Mouse (Mus musculus) forebrain, embryonic 14.5 days (tissue): Measurements from ENCODE around the gene Cyp26c1. TPM values are rescaled to one million over a fixed set of nuclear protein-coding genes. Genes with fewer than 3 reads are reported as not detected.

ENCODE experiments used
- ATAC-seq: fragments of 200-750 bp; cut with Nextera tagmentation; 2 replicates; pipeline ENCODE4 v1.8.0; 2017; ENCODE audit warnings: mild to moderate bottlenecking, moderate library complexity
- DNase-seq: peaks from one replicate; pipeline ENCODE4 v3.0.0-alpha.2; 2015; ENCODE audit warnings: low spot score
- H3K27ac ChIP-seq: fragments of 300-500 bp; sonication (generic); 2 replicates; pipeline ENCODE4 v1.5.1; 2014; ENCODE audit warnings: low read depth, mild to moderate bottlenecking, control low read depth, low read length, moderate library complexity
- H3K27me3 ChIP-seq: fragments of 300-500 bp; sonication (generic); replicated peaks from 2 replicates; pipeline ENCODE4 v1.6.1; 2014; ENCODE audit warnings: low read length, control low read depth, mixed read lengths; ENCODE audit not compliant: control insufficient read depth, insufficient read depth
- H3K36me3 ChIP-seq: fragments of 300-500 bp; sonication (generic); 2 replicates; pipeline ENCODE4 v1.6.1; 2014; ENCODE audit warnings: low read length, control low read depth; ENCODE audit not compliant: control insufficient read depth, insufficient read depth
- H3K4me1 ChIP-seq: fragments of 300-500 bp; sonication (generic); 2 replicates; pipeline ENCODE4 v1.6.1; 2014; ENCODE audit warnings: antibody characterized with exemption, low read length, control low read depth; ENCODE audit not compliant: control insufficient read depth, insufficient read depth
- H3K4me2 ChIP-seq: fragments of 300-500 bp; sonication (generic); 2 replicates; pipeline ENCODE4 v1.6.1; 2014; ENCODE audit warnings: mild to moderate bottlenecking, control low read depth, low read length
- H3K4me3 ChIP-seq: fragments of 300-500 bp; sonication (generic); 2 replicates; pipeline ENCODE4 v1.5.1; 2014; ENCODE audit warnings: low read depth, low read length, control low read depth
- H3K9ac ChIP-seq: fragments of 300-500 bp; sonication (generic); 2 replicates; pipeline ENCODE4 v1.6.1; 2014; ENCODE audit warnings: mild to moderate bottlenecking, low read length, control low read depth, moderate library complexity
- H3K9me3 ChIP-seq: fragments of 300-500 bp; sonication (generic); replicated peaks from 2 replicates; pipeline ENCODE4 v1.6.1; 2016; ENCODE audit warnings: low read length, control low read depth, mixed read lengths; ENCODE audit not compliant: control insufficient read depth
- WGBS: fragments of 180-500 bp; shearing (Covaris S2); extraction: QIAGEN DNeasy Blood & Tissue Kit; methylation state at CpG from one replicate; pipeline ENCODE4 v1.1.7; 2014; 5-methylcytosine and 5-hydroxymethylcytosine counted together
- polyA plus RNA-seq: library from polyadenylated mRNA; unstranded; fragments of >200 nt; fragmentation: Nextera tagmentation; extraction: Ambion mirVana; gene quantifications from 2 replicates; pipeline ENCODE4 v1.2.1, GENCODE M21; 2014

Cyp26c1 gene
- polyA plus RNA-seq, 1 experiment from 2014 or later: not detected

- Histone ChIP-seq H3K9ac (no peak overlapping the region), H3K4me1 (no peaks in the 10 kb centered on the region), H3K27me3 (no peaks in the 10 kb centered on the region), H3K36me3 (no peaks in the 10 kb centered on the region), H3K4me3 (no peak overlapping the region), H3K27ac (no peak overlapping the region), H3K4me2 (no peak overlapping the region), H3K9me3 (no peaks in the 10 kb centered on the region)
- WGBS: 62% methylated on average over 12 of the region's 12 CpGs
- ATAC-seq (no peak), DNase-seq (no peak)
Measured at GRCm38 (mm10) chr19:37673393-37673792, 12.0 kb upstream of the Cyp26c1 start.

GRCm38 (mm10) chr19:37686347-37686746 lies 966 bp downstream of the Cyp26c1 start:
- 2% methylated on average over 23 of the region's 23 CpGs for WGBS

GRCm38 (mm10) chr19:37686941-37687850 lies 1.8 kb downstream of the Cyp26c1 start:
- DNase-seq (no peak), ATAC-seq (peak; percentile 15; the same call in 1 of the 2 replicates)
- Histone ChIP-seq H3K4me2 (no peak overlapping the region), H3K36me3 (no peaks in the 10 kb centered on the region), H3K27ac (no peak overlapping the region), H3K4me1 (0 out of 2 replicates have a peak, but pooled peaks cover 2% of the 10 kb centered on the region), H3K27me3 (peaks cover 91% of the 10 kb centered on the region), H3K9me3 (no peaks in the 10 kb centered on the region), H3K9ac (no peak overlapping the region), H3K4me3 (no peak overlapping the region)
- WGBS: 1% methylated on average over 58 of the region's 62 CpGs

More at GRCm38 (mm10) chr19:37686347-37686746, 966 bp downstream of the Cyp26c1 start:
- Histone ChIP-seq H3K9me3 (no peaks in the 10 kb centered on the region), H3K4me2 (no peak overlapping the region), H3K27ac (no peak overlapping the region), H3K4me1 (0 out of 2 replicates have a peak, but pooled peaks cover 2% of the 10 kb centered on the region), H3K4me3 (no peak overlapping the region), H3K36me3 (no peaks in the 10 kb centered on the region), H3K27me3 (peaks cover 82% of the 10 kb centered on the region), H3K9ac (no peak overlapping the region)
- ATAC-seq (no peak), DNase-seq (no peak)

- Histone ChIP-seq H3K4me2 (no peak overlapping the region), H3K36me3 (no peaks in the 10 kb centered on the region), H3K9ac (no peak overlapping the region), H3K27ac (no peak overlapping the region), H3K4me1 (0 out of 2 replicates have a peak, but pooled peaks cover 2% of the 10 kb centered on the region), H3K4me3 (no peak overlapping the region), H3K9me3 (no peaks in the 10 kb centered on the region), H3K27me3 (peaks cover 99% of the 10 kb centered on the region)
- ATAC-seq (no peak), DNase-seq (no peak)
- WGBS: 47% methylated on average over 5 of the region's 5 CpGs
Measured at GRCm38 (mm10) chr19:37689478-37689877, 4.1 kb downstream of the Cyp26c1 start.

- H3K36me3 ChIP-seq: no peaks in the 10 kb centered on the region
- DNase-seq (no peak), ATAC-seq (no peak)
- H3K9ac ChIP-seq: no peak overlapping the region
- no peak overlapping the region for H3K27ac ChIP-seq
- H3K4me3 ChIP-seq: peak overlapping the region; percentile 4; the same call in 1 of the 2 replicates
- WGBS: 1% methylated on average over 29 of the region's 29 CpGs
- H3K9me3 ChIP-seq: no peaks in the 10 kb centered on the region
- 0 out of 2 replicates have a peak, but pooled peaks cover 2% of the 10 kb centered on the region for H3K4me1 ChIP-seq
- H3K4me2 ChIP-seq: peak overlapping the region; percentile 24
- H3K27me3 ChIP-seq: peaks cover 100% of the 10 kb centered on the region
Measured at GRCm38 (mm10) chr19:37690716-37691115, 5.3 kb downstream of the Cyp26c1 start.

GRCm38 (mm10) chr19:37692879-37693278 lies 7.5 kb downstream of the Cyp26c1 start:
- peak; percentile 61 for DNase-seq
- ATAC-seq: peak; percentile 60
- Histone ChIP-seq H3K27ac (no peak overlapping the region), H3K27me3 (peaks cover 100% of the 10 kb centered on the region), H3K4me3 (peak overlapping the region; percentile 25), H3K36me3 (no peaks in the 10 kb centered on the region), H3K9ac (no peak overlapping the region; the same call in 1 of the 2 replicates), H3K9me3 (no peaks in the 10 kb centered on the region), H3K4me1 (peaks cover 4% of the 10 kb centered on the region; the same call in 1 of the 2 replicates), H3K4me2 (peak overlapping the region; percentile 50)
- under 1% methylated on average over 40 of the region's 40 CpGs for WGBS

GRCm38 (mm10) chr19:37695146-37695545 lies 9.8 kb downstream of the Cyp26c1 start:
- H3K36me3 ChIP-seq: no peaks in the 10 kb centered on the region
- H3K9ac ChIP-seq: no peak overlapping the region
- no peak overlapping the region for H3K4me2 ChIP-seq
- H3K9me3 ChIP-seq: no peaks in the 10 kb centered on the region
- peaks cover 5% of the 10 kb centered on the region; the same call in 1 of the 2 replicates for H3K4me1 ChIP-seq
- DNase-seq: no peak
- peaks cover 100% of the 10 kb centered on the region for H3K27me3 ChIP-seq
- no peak overlapping the region for H3K27ac ChIP-seq
- no peak for ATAC-seq
- WGBS: 21% methylated on average over 13 of the region's 13 CpGs
- H3K4me3 ChIP-seq: no peak overlapping the region

GRCm38 (mm10) chr19:37695762-37696602 lies 10.6 kb downstream of the Cyp26c1 start:
- DNase-seq (no peak), ATAC-seq (no peak)
- no peak overlapping the region for H3K9ac ChIP-seq
- no peaks in the 10 kb centered on the region for H3K9me3 ChIP-seq
- H3K36me3 ChIP-seq: no peaks in the 10 kb centered on the region
- WGBS: 3% methylated on average over 42 of the region's 42 CpGs
- no peak overlapping the region for H3K27ac ChIP-seq
- no peak overlapping the region for H3K4me2 ChIP-seq
- peaks cover 100% of the 10 kb centered on the region for H3K27me3 ChIP-seq
- peaks cover 2% of the 10 kb centered on the region; the same call in 1 of the 2 replicates for H3K4me1 ChIP-seq
- no peak overlapping the region for H3K4me3 ChIP-seq
